Mouse (Mus musculus): ENCODE results near the gene Fbxw4. TPM values are rescaled to one million over a fixed set of nuclear protein-coding genes. Genes with fewer than 3 reads are reported as not detected.

Gene Fbxw4
- polyA plus RNA-seq, 1 experiment from 2014 or later: 3.5 TPM

GRCm38 (mm10) chr19:45581257-45581656, 78.9 kb downstream of the Fbxw4 start:
- H3K9me3 ChIP-seq (replicated peaks; ENCODE audit: control insufficient read depth, low read length): no peaks in the 10 kb centered on the region
- no peaks in the 10 kb centered on the region; the same call in 1 of the 2 replicates for H3K36me3 ChIP-seq (replicated peaks; ENCODE audit: control insufficient read depth, insufficient read depth, low read depth, low read length)
- ATAC-seq (replicated peaks; ENCODE audit: insufficient number of reproducible peaks, low FRiP score, low TSS enrichment, low read depth) (no peak), DNase-seq (ENCODE audit: low spot score) (peak; percentile 59)
- no peak overlapping the region for H3K27ac ChIP-seq (replicated peaks; ENCODE audit: low read depth, low read length)
- no peak overlapping the region for H3K4me2 ChIP-seq (ENCODE audit: low read depth, low read length)
- 48% methylated on average over 3 of the region's 3 CpGs for WGBS
- H3K4me1 ChIP-seq (ENCODE audit: control insufficient read depth, insufficient read depth, low read length): peaks cover 6% of the 10 kb centered on the region
- no peaks in the 10 kb centered on the region for H3K27me3 ChIP-seq (ENCODE audit: control insufficient read depth, insufficient read depth, low read length)
- no peak overlapping the region for H3K4me3 ChIP-seq (ENCODE audit: low read depth, low read length)
- no peak overlapping the region for H3K9ac ChIP-seq (replicated peaks; ENCODE audit: low read length)

GRCm38 (mm10) chr19:45580235-45580634, 79.9 kb downstream of the Fbxw4 start:
- H3K27ac ChIP-seq (replicated peaks; ENCODE audit: low read depth, low read length): no peak overlapping the region

GRCm38 (mm10) chr19:45579416-45579815, 80.7 kb downstream of the Fbxw4 start:
- ATAC-seq (replicated peaks; ENCODE audit: insufficient number of reproducible peaks, low FRiP score, low TSS enrichment, low read depth) (no peak), DNase-seq (ENCODE audit: low spot score) (no peak)
- Histone ChIP-seq H3K9me3 (replicated peaks; ENCODE audit: control insufficient read depth, low read length) (no peaks in the 10 kb centered on the region), H3K4me2 (ENCODE audit: low read depth, low read length) (no peak overlapping the region), H3K4me1 (ENCODE audit: control insufficient read depth, insufficient read depth, low read length) (peaks cover 22% of the 10 kb centered on the region), H3K36me3 (replicated peaks; ENCODE audit: control insufficient read depth, insufficient read depth, low read depth, low read length) (no peaks in the 10 kb centered on the region; the same call in 1 of the 2 replicates), H3K9ac (replicated peaks; ENCODE audit: low read length) (no peak overlapping the region), H3K27me3 (ENCODE audit: control insufficient read depth, insufficient read depth, low read length) (no peaks in the 10 kb centered on the region), H3K27ac (replicated peaks; ENCODE audit: low read depth, low read length) (no peak overlapping the region), H3K4me3 (ENCODE audit: low read depth, low read length) (no peak overlapping the region)
- 87% methylated on average over 7 of the region's 7 CpGs for WGBS

More at GRCm38 (mm10) chr19:45580235-45580634, 79.9 kb downstream of the Fbxw4 start:
- Histone ChIP-seq H3K4me2 (ENCODE audit: low read depth, low read length) (no peak overlapping the region), H3K36me3 (replicated peaks; ENCODE audit: control insufficient read depth, insufficient read depth, low read depth, low read length) (no peaks in the 10 kb centered on the region; the same call in 1 of the 2 replicates), H3K4me1 (ENCODE audit: control insufficient read depth, insufficient read depth, low read length) (peaks cover 16% of the 10 kb centered on the region), H3K27me3 (ENCODE audit: control insufficient read depth, insufficient read depth, low read length) (no peaks in the 10 kb centered on the region), H3K9ac (replicated peaks; ENCODE audit: low read length) (no peak overlapping the region), H3K9me3 (replicated peaks; ENCODE audit: control insufficient read depth, low read length) (no peaks in the 10 kb centered on the region), H3K4me3 (ENCODE audit: low read depth, low read length) (no peak overlapping the region)
- WGBS: 50% methylated on average over 12 of the region's 12 CpGs
- DNase-seq (ENCODE audit: low spot score): no peak
- no peak for ATAC-seq (replicated peaks; ENCODE audit: insufficient number of reproducible peaks, low FRiP score, low TSS enrichment, low read depth)

- 90% methylated on average over 12 of the region's 12 CpGs for whole genome bisulfite sequencing
- H3K36me3 ChIP-seq (replicated peaks; ENCODE audit: control insufficient read depth, insufficient read depth, low read depth, low read length): no peaks in the 10 kb centered on the region; the same call in 1 of the 2 replicates
- no peaks in the 10 kb centered on the region for H3K9me3 ChIP-seq (replicated peaks; ENCODE audit: control insufficient read depth, low read length)
- ATAC-seq (replicated peaks; ENCODE audit: insufficient number of reproducible peaks, low FRiP score, low TSS enrichment, low read depth): no peak
- no peaks in the 10 kb centered on the region for H3K27me3 ChIP-seq (ENCODE audit: control insufficient read depth, insufficient read depth, low read length)
- no peak overlapping the region for H3K4me3 ChIP-seq (ENCODE audit: low read depth, low read length)
- DNase-seq (ENCODE audit: low spot score): no peak
- peaks cover 24% of the 10 kb centered on the region for H3K4me1 ChIP-seq (ENCODE audit: control insufficient read depth, insufficient read depth, low read length)
- no peak overlapping the region for H3K27ac ChIP-seq (replicated peaks; ENCODE audit: low read depth, low read length)
- no peak overlapping the region for H3K9ac ChIP-seq (replicated peaks; ENCODE audit: low read length)
- no peak overlapping the region for H3K4me2 ChIP-seq (ENCODE audit: low read depth, low read length)
Observed at GRCm38 (mm10) chr19:45578976-45579375, 81.1 kb downstream of the Fbxw4 start.

- Histone ChIP-seq H3K36me3 (replicated peaks; ENCODE audit: control insufficient read depth, insufficient read depth, low read depth, low read length) (no peaks in the 10 kb centered on the region; the same call in 1 of the 2 replicates), H3K4me1 (ENCODE audit: control insufficient read depth, insufficient read depth, low read length) (peaks cover 21% of the 10 kb centered on the region), H3K9me3 (replicated peaks; ENCODE audit: control insufficient read depth, low read length) (no peaks in the 10 kb centered on the region), H3K4me3 (ENCODE audit: low read depth, low read length) (no peak overlapping the region), H3K4me2 (ENCODE audit: low read depth, low read length) (no peak overlapping the region), H3K27ac (replicated peaks; ENCODE audit: low read depth, low read length) (no peak overlapping the region), H3K27me3 (ENCODE audit: control insufficient read depth, insufficient read depth, low read length) (no peaks in the 10 kb centered on the region), H3K9ac (replicated peaks; ENCODE audit: low read length) (no peak overlapping the region)
- DNase-seq (ENCODE audit: low spot score) (no peak), ATAC-seq (replicated peaks; ENCODE audit: insufficient number of reproducible peaks, low FRiP score, low TSS enrichment, low read depth) (no peak)
- 82% methylated on average over 14 of the region's 14 CpGs for WGBS
Observed at GRCm38 (mm10) chr19:45577141-45577750, 82.9 kb downstream of the Fbxw4 start.

GRCm38 (mm10) chr19:45575632-45576001, 84.5 kb downstream of the Fbxw4 start:
- H3K4me2 ChIP-seq (ENCODE audit: low read depth, low read length): no peak overlapping the region
- H3K27me3 ChIP-seq (ENCODE audit: control insufficient read depth, insufficient read depth, low read length): no peaks in the 10 kb centered on the region
- ATAC-seq (replicated peaks; ENCODE audit: insufficient number of reproducible peaks, low FRiP score, low TSS enrichment, low read depth): no peak
- no peaks in the 10 kb centered on the region for H3K9me3 ChIP-seq (replicated peaks; ENCODE audit: control insufficient read depth, low read length)
- WGBS: 4% methylated on average over 8 of the region's 8 CpGs
- no peak overlapping the region for H3K4me3 ChIP-seq (ENCODE audit: low read depth, low read length)
- H3K36me3 ChIP-seq (replicated peaks; ENCODE audit: control insufficient read depth, insufficient read depth, low read depth, low read length): no peaks in the 10 kb centered on the region; the same call in 1 of the 2 replicates
- peak overlapping the region; percentile 36; the same call in 1 of the 2 replicates for H3K27ac ChIP-seq (replicated peaks; ENCODE audit: low read depth, low read length)
- peak; percentile 45 for DNase-seq (ENCODE audit: low spot score)
- H3K9ac ChIP-seq (replicated peaks; ENCODE audit: low read length): no peak overlapping the region; the same call in 1 of the 2 replicates
- H3K4me1 ChIP-seq (ENCODE audit: control insufficient read depth, insufficient read depth, low read length): peaks cover 19% of the 10 kb centered on the region

GRCm38 (mm10) chr19:45574941-45575631, 85.0 kb downstream of the Fbxw4 start:
- no peaks in the 10 kb centered on the region for H3K9me3 ChIP-seq (replicated peaks; ENCODE audit: control insufficient read depth, low read length)
- no peak for DNase-seq (ENCODE audit: low spot score)
- 41% methylated on average over 19 of the region's 19 CpGs for WGBS
- H3K27me3 ChIP-seq (ENCODE audit: control insufficient read depth, insufficient read depth, low read length): no peaks in the 10 kb centered on the region
- H3K4me3 ChIP-seq (ENCODE audit: low read depth, low read length): no peak overlapping the region
- no peak overlapping the region for H3K4me2 ChIP-seq (ENCODE audit: low read depth, low read length)
- H3K36me3 ChIP-seq (replicated peaks; ENCODE audit: control insufficient read depth, insufficient read depth, low read depth, low read length): no peaks in the 10 kb centered on the region; the same call in 1 of the 2 replicates
- H3K4me1 ChIP-seq (ENCODE audit: control insufficient read depth, insufficient read depth, low read length): peaks cover 19% of the 10 kb centered on the region
- H3K27ac ChIP-seq (replicated peaks; ENCODE audit: low read depth, low read length): peak overlapping the region; percentile 36; the same call in 1 of the 2 replicates
- ATAC-seq (replicated peaks; ENCODE audit: insufficient number of reproducible peaks, low FRiP score, low TSS enrichment, low read depth): no peak
- H3K9ac ChIP-seq (replicated peaks; ENCODE audit: low read length): no peak overlapping the region; the same call in 1 of the 2 replicates

- ATAC-seq (replicated peaks; ENCODE audit: insufficient number of reproducible peaks, low FRiP score, low TSS enrichment, low read depth) (no peak), DNase-seq (ENCODE audit: low spot score) (no peak)
- Histone ChIP-seq H3K4me1 (ENCODE audit: control insufficient read depth, insufficient read depth, low read length) (peaks cover 19% of the 10 kb centered on the region), H3K9me3 (replicated peaks; ENCODE audit: control insufficient read depth, low read length) (no peaks in the 10 kb centered on the region), H3K36me3 (replicated peaks; ENCODE audit: control insufficient read depth, insufficient read depth, low read depth, low read length) (no peaks in the 10 kb centered on the region; the same call in 1 of the 2 replicates), H3K27me3 (ENCODE audit: control insufficient read depth, insufficient read depth, low read length) (no peaks in the 10 kb centered on the region), H3K27ac (replicated peaks; ENCODE audit: low read depth, low read length) (no peak overlapping the region), H3K4me3 (ENCODE audit: low read depth, low read length) (no peak overlapping the region), H3K4me2 (ENCODE audit: low read depth, low read length) (no peak overlapping the region), H3K9ac (replicated peaks; ENCODE audit: low read length) (no peak overlapping the region)
- WGBS: 77% methylated on average over 7 of the region's 7 CpGs
Observed at GRCm38 (mm10) chr19:45574339-45574898, 85.7 kb downstream of the Fbxw4 start.

Data from embryonic facial prominence, embryonic 11.5 days (tissue).